Mouse (Mus musculus) embryonic stem cell, embryonic (primary cell): ENCODE measurements around the gene Lcmt1.

Experiments
- CTCF ChIA-PET, 4 experiments: fragments of 300-600 bp in 2 of 4; fragments of 350-600 bp in 2 of 4; sonication (Branson Sonifier 250); formaldehyde crosslinking; loops; one replicate each; lab custom pipeline; 2022; ENCODE audit warnings: inconsistent platforms in 2 of 4; lab: Charles Lee
- POLR2A ChIA-PET, 4 experiments: fragments of 300-600 bp in 2 of 4; fragments of 350-600 bp in 2 of 4; sonication (Branson Sonifier 250); formaldehyde crosslinking; loops; one replicate each; lab custom pipeline; 2022; ENCODE audit warnings: antibody characterized with exemption in 4 of 4, inconsistent platforms in 1 of 4; lab: Charles Lee

Lcmt1 gene

GRCm38 (mm10) chr7:123452551-123452950, 83.0 kb downstream of the Lcmt1 start:
- ChIA-PET POLR2A (interaction anchor here in 1 of 4 experiments (1.6 kb wide), 1 partner anchor 10 kb away, joined by 4 read pairs; the partner anchor contains the start of gene Aqp8), CTCF (interaction anchor here in 2 of 4 experiments (0.7 to 1.5 kb wide), 2 partner anchors 54 to 240 kb away, joined by 3 read pairs; no protein-coding TSS in a partner anchor)

GRCm38 (mm10) chr7:123453066-123453465, 83.5 kb downstream of the Lcmt1 start:
- POLR2A ChIA-PET, result interaction anchor here in 1 of 4 experiments (1.6 kb wide), 1 partner anchor 10 kb away, joined by 4 read pairs; the partner anchor contains the start of gene Aqp8
- CTCF ChIA-PET, result no interaction called here

GRCm38 (mm10) chr7:123455088-123455487, 85.5 kb downstream of the Lcmt1 start:
- ChIA-PET CTCF (interaction anchor here in 1 of 4 experiments (0.6 kb wide), 1 partner anchor 245 kb away, joined by 4 read pairs; no protein-coding TSS in a partner anchor), POLR2A (no interaction called here)

GRCm38 (mm10) chr7:123458309-123458708, 88.7 kb downstream of the Lcmt1 start:
- CTCF ChIA-PET, result no interaction called here
- POLR2A ChIA-PET, result no interaction called here

GRCm38 (mm10) chr7:123459247-123459646, 89.7 kb downstream of the Lcmt1 start:
- POLR2A ChIA-PET, result interaction anchor here in 1 of 4 experiments (1.0 kb wide), 1 partner anchor 248 kb away, joined by 4 read pairs; no protein-coding TSS in a partner anchor
- CTCF ChIA-PET, result no interaction called here

GRCm38 (mm10) chr7:123461316-123461715, 91.7 kb downstream of the Lcmt1 start:
- ChIA-PET CTCF (interaction anchor here in 2 of 4 experiments (0.6 to 1.6 kb wide), 4 partner anchors 60 to 443 kb away, joined by 3 read pairs; no protein-coding TSS in a partner anchor), POLR2A (interaction anchor here in 3 of 4 experiments (0.6 to 1.8 kb wide), 13 partner anchors 10 to 263 kb away, joined by 3 to 5 read pairs (median 3); partner anchors contain the start of gene Zkscan2 (in 1 of the 3))

- ChIA-PET POLR2A (interaction anchor here in 3 of 4 experiments (0.9 to 1.8 kb wide), 13 partner anchors 9 to 263 kb away, joined by 3 to 7 read pairs (median 3); partner anchors contain the start of gene Zkscan2 (in 1 of the 3)), CTCF (interaction anchor here in 2 of 4 experiments (0.5 to 1.8 kb wide), 6 partner anchors 38 to 1589 kb away, joined by 3 to 6 read pairs (median 3); partner anchors contain the start of gene Zkscan2 (in 1 of the 2))
Observed at GRCm38 (mm10) chr7:123462070-123462501, 92.5 kb downstream of the Lcmt1 start, which contains the start of gene Aqp8. Gene Aqp8, plus strand, starts transcription at chr7:123462291.

- ChIA-PET POLR2A (interaction anchor here in 2 of 4 experiments (1.2 to 1.7 kb wide), 3 partner anchors 11 to 86 kb away, joined by 3 to 6 read pairs (median 4); no protein-coding TSS in a partner anchor), CTCF (interaction anchor here in 3 of 4 experiments (0.6 to 3.4 kb wide), 6 partner anchors 12 to 444 kb away, joined by 3 to 20 read pairs (median 4); partner anchors contain the start of gene Zkscan2 (in 1 of the 3))
Observed at GRCm38 (mm10) chr7:123463569-123463968, 94.0 kb downstream of the Lcmt1 start.

- POLR2A ChIA-PET, result interaction anchor here in 2 of 4 experiments (0.5 to 2.2 kb wide), 7 partner anchors 20 to 258 kb away, joined by 3 to 4 read pairs (median 3); no protein-coding TSS in a partner anchor
- CTCF ChIA-PET, result interaction anchor here (0.6 to 3.4 kb wide), 22 partner anchors 9 to 447 kb away, joined by 3 to 20 read pairs (median 3); no protein-coding TSS in a partner anchor
Observed at GRCm38 (mm10) chr7:123465692-123466387, 96.3 kb downstream of the Lcmt1 start.

GRCm38 (mm10) chr7:123467961-123468360, 98.4 kb downstream of the Lcmt1 start:
- POLR2A ChIA-PET, result interaction anchor here in 1 of 4 experiments (0.6 to 0.9 kb wide), 2 partner anchors 217 to 411 kb away, joined by 3 to 4 read pairs; no protein-coding TSS in a partner anchor

More at GRCm38 (mm10) chr7:123467961-123468360, 98.4 kb downstream of the Lcmt1 start:
- CTCF ChIA-PET, result interaction anchor here in 2 of 4 experiments (0.6 kb wide), 2 partner anchors 438 to 654 kb away, joined by 4 to 5 read pairs; no protein-coding TSS in a partner anchor
